8 mouse cellular contexts compared by ENCODE assay signal in genomic region chr2:154603638-154604153, GRCm38 (mm10). TPM values are rescaled to one million over a fixed set of nuclear protein-coding genes. Genes with fewer than 3 reads are reported as not detected.
DNase-seq lines count a peak whose midpoint lies in the region; ATAC-seq lines count a peak whose summit lies in the region.

Pxmp4 (minus strand) TSS chr2:154603708.

- H3K4me1 ChIP-seq in hindbrain, embryonic 12.5 days = peaks cover 13% of the 10 kb centered on the region

- peak; percentile 99 for DNase-seq in NIH3T3 (ENCODE audit: low read depth)
- peak; percentile 99 to 100 for DNase-seq in cerebellum, postnatal 10 days
- DNase-seq in frontal cortex, postnatal 10 days (ENCODE audit: low spot score in 2 of 2) = peak; percentile 98 to 99
- DNase-seq in layer of hippocampus, postnatal 14 days (ENCODE audit: low spot score in 2 of 2) = peak; percentile 99 to 100
- peak; percentile 99 for DNase-seq in lung, postnatal 14 days
- DNase-seq in retina, adult 2 months (ENCODE audit: low read depth, low spot score) = peak; percentile 90
- peak; percentile 97 to 98 for DNase-seq in thymus, postnatal 36 days

- peak within 1 kb of the TSS; percentile 70 for H3K4me3 ChIP-seq in hindbrain, embryonic 12.5 days

- H3K4me2 ChIP-seq in hindbrain, embryonic 12.5 days (replicated peaks) = peak within 1 kb of the TSS; percentile 67

- H3K27me3 ChIP-seq in hindbrain, embryonic 12.5 days = no peaks in the 10 kb centered on the region

- under 1% methylated on average over 13 of the region's 13 CpGs for WGBS in hindbrain, embryonic 12.5 days

- peak; percentile 100 for ATAC-seq in hindbrain, embryonic 12.5 days (ENCODE audit: low FRiP score)

- H3K27ac ChIP-seq in hindbrain, embryonic 12.5 days = peak within 1 kb of the TSS; percentile 26

- H3K9ac ChIP-seq in hindbrain, embryonic 12.5 days = peak within 1 kb of the TSS; percentile 80

- no peaks in the 10 kb centered on the region for H3K36me3 ChIP-seq in hindbrain, embryonic 12.5 days

- no peaks in the 10 kb centered on the region for H3K9me3 ChIP-seq in hindbrain, embryonic 12.5 days (replicated peaks)

RNA-seq across cellular contexts. Expression of gene Pxmp4, which starts in this region (rescaled TPM):
- 14.1 and 14.3 TPM in 2 replicates for polyA plus RNA-seq in hindbrain, embryonic 12.5 days (2016; fragmentation: Nextera tagmentation; extraction: Ambion mirVana)
- total RNA-seq in layer of hippocampus, postnatal 14 days (2021) = 10 to 100 TPM; 17.2 to 19.8 TPM

Comparison
In these comparisons a context has a peak if more than half of its experiments do, and no peak if none do; other contexts are left out.
1. Peak in every context shown above with its lines: DNase-seq, ATAC-seq, H3K4me3 ChIP-seq and H3K27ac ChIP-seq.